Mouse (Mus musculus): ENCODE measurements around the gene Gm5134. TPM values are rescaled to one million over a fixed set of nuclear protein-coding genes. Genes with fewer than 3 reads are reported as not detected.

Gm5134 gene
- polyA plus RNA-seq, 1 experiment from 2014 or later, result not detected

- Histone ChIP-seq H3K4me1 (replicated peaks; ENCODE audit: control insufficient read depth, insufficient read depth, low read length) (no peaks in the 10 kb centered on the region), H3K27ac (ENCODE audit: low read depth, low read length) (no peak overlapping the region), H3K36me3 (ENCODE audit: control insufficient read depth, insufficient read depth, low read length) (no peaks in the 10 kb centered on the region; the same call in 1 of the 2 replicates), H3K4me3 (ENCODE audit: low read depth, low read length) (no peak overlapping the region), H3K9me3 (ENCODE audit: control insufficient read depth, low read length) (no peaks in the 10 kb centered on the region), H3K27me3 (ENCODE audit: control insufficient read depth, insufficient read depth, low read length) (no peaks in the 10 kb centered on the region), H3K9ac (ENCODE audit: low read length) (no peak overlapping the region), H3K4me2 (ENCODE audit: low read depth, low read length, severe bottlenecking) (no peak overlapping the region)
- ATAC-seq (replicated peaks; ENCODE audit: low FRiP score), result no peak
- DNase-seq (ENCODE audit: low spot score), result no peak
- 52% methylated on average over 5 of the region's 5 CpGs for WGBS
These were observed 93.0 kb downstream of the Gm5134 start for GRCm38 (mm10) chr10:76047182-76047869.

GRCm38 (mm10) chr10:76048967-76049366 is 94.7 kb downstream of the Gm5134 start:
- Histone ChIP-seq H3K4me1 (replicated peaks; ENCODE audit: control insufficient read depth, insufficient read depth, low read length) (no peaks in the 10 kb centered on the region), H3K36me3 (ENCODE audit: control insufficient read depth, insufficient read depth, low read length) (no peaks in the 10 kb centered on the region), H3K9me3 (ENCODE audit: control insufficient read depth, low read length) (no peaks in the 10 kb centered on the region), H3K9ac (ENCODE audit: low read length) (no peak overlapping the region), H3K27me3 (ENCODE audit: control insufficient read depth, insufficient read depth, low read length) (no peaks in the 10 kb centered on the region), H3K4me3 (ENCODE audit: low read depth, low read length) (no peak overlapping the region), H3K27ac (ENCODE audit: low read depth, low read length) (no peak overlapping the region), H3K4me2 (ENCODE audit: low read depth, low read length, severe bottlenecking) (no peak overlapping the region)
- DNase-seq (ENCODE audit: low spot score) (no peak), ATAC-seq (replicated peaks; ENCODE audit: low FRiP score) (no peak)
- 61% methylated on average over 6 of the region's 6 CpGs for WGBS

- ATAC-seq (replicated peaks; ENCODE audit: low FRiP score), result no peak
- DNase-seq (ENCODE audit: low spot score), result no peak
- no peaks in the 10 kb centered on the region for H3K27me3 ChIP-seq (ENCODE audit: control insufficient read depth, insufficient read depth, low read length)
- no peaks in the 10 kb centered on the region for H3K9me3 ChIP-seq (ENCODE audit: control insufficient read depth, low read length)
- no peak overlapping the region for H3K4me2 ChIP-seq (ENCODE audit: low read depth, low read length, severe bottlenecking)
- no peaks in the 10 kb centered on the region for H3K4me1 ChIP-seq (replicated peaks; ENCODE audit: control insufficient read depth, insufficient read depth, low read length)
- H3K4me3 ChIP-seq (ENCODE audit: low read depth, low read length), result no peak overlapping the region
- no peaks in the 10 kb centered on the region for H3K36me3 ChIP-seq (ENCODE audit: control insufficient read depth, insufficient read depth, low read length)
- no peak overlapping the region for H3K9ac ChIP-seq (ENCODE audit: low read length)
- no peak overlapping the region for H3K27ac ChIP-seq (ENCODE audit: low read depth, low read length)
- WGBS, result 79% methylated on average over 11 of the region's 11 CpGs
These were observed 97.5 kb downstream of the Gm5134 start for GRCm38 (mm10) chr10:76051860-76052259.

Small RNA genes lying within 50 kb of the gene (microRNA-seq; reads per million reads assigned to microRNA genes)
- gene Mir6409 (ENCODE audit: insufficient number of aligned reads), result not detected

Other genes starting within 250 kb of the Gm5134 start
- gene Cabin1, start 190.2 kb upstream of the Gm5134 start, polyA plus RNA-seq (2014; fragmentation: Nextera tagmentation; extraction: Ambion mirVana), result 41.8 and 49.1 TPM in 2 replicates
- gene Ddt, start 181.1 kb upstream of the Gm5134 start, polyA plus RNA-seq (2014; fragmentation: Nextera tagmentation; extraction: Ambion mirVana), result 81.2 and 84.3 TPM in 2 replicates
- not detected in 2 replicates for gene Gm20441, start 173.6 kb upstream of the Gm5134 start, polyA plus RNA-seq (2014; fragmentation: Nextera tagmentation; extraction: Ambion mirVana)
- gene Gstt3, start 173.1 kb upstream of the Gm5134 start, polyA plus RNA-seq (2014; fragmentation: Nextera tagmentation; extraction: Ambion mirVana), result 1.2 and 1.6 TPM in 2 replicates
- 4.6 and 5.2 TPM in 2 replicates for gene Gstt1, start 155.9 kb upstream of the Gm5134 start, polyA plus RNA-seq (2014; fragmentation: Nextera tagmentation; extraction: Ambion mirVana)
- not detected in 2 replicates for gene Gstt4, start 132.0 kb upstream of the Gm5134 start, polyA plus RNA-seq (2014; fragmentation: Nextera tagmentation; extraction: Ambion mirVana)
- gene Gstt2, start 117.1 kb upstream of the Gm5134 start, polyA plus RNA-seq (2014; fragmentation: Nextera tagmentation; extraction: Ambion mirVana), result 6.9 and 8.8 TPM in 2 replicates
- gene Mif, start 94.3 kb upstream of the Gm5134 start, polyA plus RNA-seq (2014; fragmentation: Nextera tagmentation; extraction: Ambion mirVana), result 2,277 and 2,481 TPM in 2 replicates
- gene Derl3, start 61.1 kb upstream of the Gm5134 start, polyA plus RNA-seq (2014; fragmentation: Nextera tagmentation; extraction: Ambion mirVana), result 2.3 and 3.4 TPM in 2 replicates
- gene Smarcb1, start 32.9 kb upstream of the Gm5134 start, polyA plus RNA-seq (2014; fragmentation: Nextera tagmentation; extraction: Ambion mirVana), result 295 TPM in 2 replicates
- 6.6 and 7.4 TPM in 2 replicates for gene Chchd10, start 21.4 kb upstream of the Gm5134 start, polyA plus RNA-seq (2014; fragmentation: Nextera tagmentation; extraction: Ambion mirVana)
- gene Mmp11, start 18.0 kb upstream of the Gm5134 start, polyA plus RNA-seq (2014; fragmentation: Nextera tagmentation; extraction: Ambion mirVana), result 25.1 and 30.0 TPM in 2 replicates
- 0.39 and 0.52 TPM in 2 replicates for gene Gm867, start 13.8 kb upstream of the Gm5134 start, polyA plus RNA-seq (2014; fragmentation: Nextera tagmentation; extraction: Ambion mirVana)
- 0.76 and 0.79 TPM in 2 replicates for gene Vpreb3, start 11.5 kb upstream of the Gm5134 start, polyA plus RNA-seq (2014; fragmentation: Nextera tagmentation; extraction: Ambion mirVana)
- gene Zfp280b, start 78.1 kb downstream of the Gm5134 start, polyA plus RNA-seq (2014; fragmentation: Nextera tagmentation; extraction: Ambion mirVana), result 33.9 and 34.3 TPM in 2 replicates
- not detected in 2 replicates for gene Slc5a4b, start 156.4 kb downstream of the Gm5134 start, polyA plus RNA-seq (2014; fragmentation: Nextera tagmentation; extraction: Ambion mirVana)
- not detected in 2 replicates for gene Slc5a4a, start 192.9 kb downstream of the Gm5134 start, polyA plus RNA-seq (2014; fragmentation: Nextera tagmentation; extraction: Ambion mirVana)